Mouse (Mus musculus) CD4-positive naive resting alpha-beta T cell, adult 76 days (primary cell): Measurements from ENCODE around the gene Anks3. TPM values are rescaled to one million over a fixed set of nuclear protein-coding genes. Genes with fewer than 3 reads are reported as not detected.

Experiments
- total RNA-seq: library from RNA; stranded (reverse); gene quantifications from one replicate; pipeline ENCODE4 v1.2.4, GENCODE M21; 2023

The Anks3 gene
- total RNA-seq = 74.4 TPM

GRCm38 (mm10) chr16:4963797-4964709 lies at the start of gene Anks3:
Gene Anks3, minus strand, starts transcription at chr16:4964205.

GRCm38 (mm10) chr16:5013054-5013838 lies 49.2 kb upstream of the Anks3 start, which contains the start of gene Rogdi:
Gene Rogdi, minus strand, starts transcription at chr16:5013553.

GRCm38 (mm10) chr16:5007067-5007466 lies 43.1 kb upstream of the Anks3 start, which contains the start of gene Smim22:
Gene Smim22, plus strand, starts transcription at chr16:5007288.

GRCm38 (mm10) chr16:4997553-4997952 lies 33.5 kb upstream of the Anks3 start, which contains the start of gene Sept12:
Gene Sept12, minus strand, starts transcription at chr16:4997852.

GRCm38 (mm10) chr16:4938461-4938860 lies 25.5 kb downstream of the Anks3 start, which contains the start of gene Nudt16l1:
Gene Nudt16l1, plus strand, starts transcription at chr16:4938761.

Other genes with a start within 250 kb of the Anks3 start
- 3.3 TPM for gene Nmral1, start 244.8 kb downstream of the Anks3 start, total RNA-seq
- gene Hmox2, start 237.8 kb downstream of the Anks3 start, total RNA-seq = 31.0 TPM
- 53.8 TPM for gene Cdip1, start 173.9 kb downstream of the Anks3 start, total RNA-seq
- gene 4930562C15Rik, start 128.8 kb downstream of the Anks3 start, total RNA-seq = not detected
- 156 TPM for gene Ubald1, start 83.9 kb downstream of the Anks3 start, total RNA-seq
- gene Mgrn1, start 78.0 kb downstream of the Anks3 start, total RNA-seq = 70.1 TPM
- gene Nudt16l1, start 25.4 kb downstream of the Anks3 start, total RNA-seq = 45.9 TPM
- gene Sept12, start 33.6 kb upstream of the Anks3 start, total RNA-seq = not detected
- gene Smim22, start 43.1 kb upstream of the Anks3 start, total RNA-seq = not detected
- 21.6 TPM for gene Rogdi, start 49.3 kb upstream of the Anks3 start, total RNA-seq
- 125 TPM for gene Glyr1, start 85.7 kb upstream of the Anks3 start, total RNA-seq
- gene Ubn1, start 85.9 kb upstream of the Anks3 start, total RNA-seq = 175 TPM
- gene Ppl, start 168.2 kb upstream of the Anks3 start, total RNA-seq = 0.70 TPM
- not detected for gene Sec14l5, start 182.9 kb upstream of the Anks3 start, total RNA-seq
- 25.8 TPM for gene Nagpa, start 239.8 kb upstream of the Anks3 start, total RNA-seq